ENCODE assay signal across 12 mouse cellular contexts in genomic region chr5:12557889-12558288, GRCm38 (mm10).
DNase-seq lines count a peak whose midpoint lies in the region; ATAC-seq and TF ChIP-seq lines count a peak whose summit lies in the region.
"Had no signal": no experiment of that assay in that cellular context is flagged by ENCODE, and none has a peak within 500 bp of the region (broad histone marks: within the 10 kb centered on the region; RNA-seq: fewer than 3 reads in every experiment).

No protein-coding gene starts in this region.

- no peak overlapping the region for H3K4me3 ChIP-seq in intestine, postnatal 0 days (ENCODE audit: low read depth, low read length)
- no peak overlapping the region for H3K4me3 ChIP-seq in intestine, embryonic 16.5 days (ENCODE audit: low read length)
- H3K4me3 ChIP-seq in midbrain, embryonic 13.5 days (replicated peaks) = no peak overlapping the region
- no peak overlapping the region for H3K4me3 ChIP-seq in midbrain, embryonic 16.5 days (ENCODE audit: low read depth, low read length)
- H3K4me3 ChIP-seq in stomach, postnatal 0 days (ENCODE audit: low read depth, low read length) = no peak overlapping the region
- H3K4me3 ChIP-seq: embryonic facial prominence, embryonic 13.5 days had no signal

- no peak for TF ChIP-seq EP300 in stomach, postnatal 0 days (optimal IDR thresholded peaks at IDR 0.05)

- no peak for ATAC-seq in CD4-positive, CD25-positive, alpha-beta regulatory T cell, adult 4 months
- no peak for ATAC-seq in intestine, postnatal 0 days
- ATAC-seq in intestine, embryonic 16.5 days = no peak
- ATAC-seq in midbrain, embryonic 13.5 days = 0 out of 2 replicates have a peak, but pooled peaks have one; percentile 60
- ATAC-seq in midbrain, embryonic 16.5 days = no peak
- no peak for ATAC-seq in stomach, postnatal 0 days (ENCODE audit: low FRiP score, low TSS enrichment)

- H3K9me3 ChIP-seq in intestine, postnatal 0 days (ENCODE audit: control insufficient read depth) = no peaks in the 10 kb centered on the region
- no peaks in the 10 kb centered on the region for H3K9me3 ChIP-seq in intestine, embryonic 16.5 days (ENCODE audit: control insufficient read depth, low read length)
- H3K9me3 ChIP-seq in midbrain, embryonic 13.5 days = no peaks in the 10 kb centered on the region
- H3K9me3 ChIP-seq in midbrain, embryonic 16.5 days (replicated peaks; ENCODE audit: control insufficient read depth, low read length, poor library complexity, severe bottlenecking) = no peaks in the 10 kb centered on the region
- no peaks in the 10 kb centered on the region for H3K9me3 ChIP-seq in stomach, postnatal 0 days (ENCODE audit: control insufficient read depth, low read length)
- H3K9me3 ChIP-seq: embryonic facial prominence, embryonic 13.5 days had no signal

- no peak overlapping the region for H3K4me2 ChIP-seq in intestine, postnatal 0 days (replicated peaks; ENCODE audit: low read depth)
- H3K4me2 ChIP-seq in intestine, embryonic 16.5 days (ENCODE audit: low read depth, low read length) = no peak overlapping the region
- H3K4me2 ChIP-seq in midbrain, embryonic 13.5 days (replicated peaks) = no peak overlapping the region
- H3K4me2 ChIP-seq in midbrain, embryonic 16.5 days (ENCODE audit: low read length) = no peak overlapping the region
- no peak overlapping the region for H3K4me2 ChIP-seq in stomach, postnatal 0 days (replicated peaks; ENCODE audit: low read depth)
- H3K4me2 ChIP-seq: embryonic facial prominence, embryonic 13.5 days had no signal

- peak; percentile 71 for TF ChIP-seq CTCF in intestine, postnatal 0 days (IDR thresholded peaks at IDR 0.05; ENCODE audit: low read depth)
- TF ChIP-seq CTCF in stomach, postnatal 0 days (IDR thresholded peaks at IDR 0.05; ENCODE audit: low read depth) = peak; percentile 75

- no peak overlapping the region for H3K9ac ChIP-seq in intestine, postnatal 0 days (ENCODE audit: low read depth, low read length)
- no peak overlapping the region for H3K9ac ChIP-seq in intestine, embryonic 16.5 days (ENCODE audit: low read depth, low read length)
- H3K9ac ChIP-seq in midbrain, embryonic 13.5 days (replicated peaks) = no peak overlapping the region
- H3K9ac ChIP-seq in midbrain, embryonic 16.5 days (ENCODE audit: low read depth, low read length) = no peak overlapping the region
- H3K9ac ChIP-seq in stomach, postnatal 0 days (ENCODE audit: low read length) = no peak overlapping the region
- H3K9ac ChIP-seq: embryonic facial prominence, embryonic 13.5 days had no signal

- no peak overlapping the region for H3K27ac ChIP-seq in intestine, postnatal 0 days (ENCODE audit: low read depth, low read length)
- no peak overlapping the region for H3K27ac ChIP-seq in intestine, embryonic 16.5 days (ENCODE audit: low read length)
- H3K27ac ChIP-seq in midbrain, embryonic 13.5 days = no peak overlapping the region
- no peak overlapping the region for H3K27ac ChIP-seq in midbrain, embryonic 16.5 days (ENCODE audit: low read length)
- H3K27ac ChIP-seq in stomach, postnatal 0 days (replicated peaks) = no peak overlapping the region
- H3K27ac ChIP-seq: embryonic facial prominence, embryonic 13.5 days had no signal

- 55% methylated on average over 2 of the region's 2 CpGs for WGBS in intestine, postnatal 0 days
- 52% methylated on average over 2 of the region's 2 CpGs for WGBS in intestine, embryonic 16.5 days
- 46% methylated on average over 2 of the region's 2 CpGs for WGBS in midbrain, embryonic 13.5 days
- WGBS in midbrain, embryonic 16.5 days = 49% methylated on average over 2 of the region's 2 CpGs
- 44% methylated on average over 2 of the region's 2 CpGs for WGBS in stomach, postnatal 0 days

- H3K27me3 ChIP-seq in intestine, postnatal 0 days (replicated peaks; ENCODE audit: control insufficient read depth, insufficient read depth, low read length) = no peaks in the 10 kb centered on the region
- H3K27me3 ChIP-seq in intestine, embryonic 16.5 days (replicated peaks; ENCODE audit: control insufficient read depth, insufficient read depth, low read length) = no peaks in the 10 kb centered on the region
- 0 out of 2 replicates have a peak, but pooled peaks cover under 1% of the 10 kb centered on the region for H3K27me3 ChIP-seq in midbrain, embryonic 13.5 days
- no peaks in the 10 kb centered on the region for H3K27me3 ChIP-seq in midbrain, embryonic 16.5 days (ENCODE audit: control insufficient read depth, insufficient read depth, low read depth, low read length)
- no peaks in the 10 kb centered on the region for H3K27me3 ChIP-seq in stomach, postnatal 0 days (ENCODE audit: control insufficient read depth, insufficient read depth, low read length)
- H3K27me3 ChIP-seq: embryonic facial prominence, embryonic 13.5 days had no signal

- no peaks in the 10 kb centered on the region for H3K36me3 ChIP-seq in intestine, postnatal 0 days (ENCODE audit: control insufficient read depth, insufficient read depth)
- no peaks in the 10 kb centered on the region for H3K36me3 ChIP-seq in intestine, embryonic 16.5 days (ENCODE audit: control insufficient read depth, insufficient read depth, low read length)
- H3K36me3 ChIP-seq in midbrain, embryonic 13.5 days = no peaks in the 10 kb centered on the region
- no peaks in the 10 kb centered on the region for H3K36me3 ChIP-seq in midbrain, embryonic 16.5 days (ENCODE audit: control insufficient read depth, insufficient read depth, low read length)
- no peaks in the 10 kb centered on the region for H3K36me3 ChIP-seq in stomach, postnatal 0 days (ENCODE audit: control insufficient read depth, insufficient read depth, low read length)
- H3K36me3 ChIP-seq: embryonic facial prominence, embryonic 13.5 days had no signal

- H3K4me1 ChIP-seq in intestine, postnatal 0 days (replicated peaks; ENCODE audit: control insufficient read depth, insufficient read depth, low read length) = no peaks in the 10 kb centered on the region
- H3K4me1 ChIP-seq in intestine, embryonic 16.5 days (ENCODE audit: control insufficient read depth, insufficient read depth, low read length) = no peaks in the 10 kb centered on the region
- no peaks in the 10 kb centered on the region for H3K4me1 ChIP-seq in midbrain, embryonic 13.5 days (replicated peaks)
- no peaks in the 10 kb centered on the region for H3K4me1 ChIP-seq in midbrain, embryonic 16.5 days (ENCODE audit: control insufficient read depth, insufficient read depth, low read length)
- H3K4me1 ChIP-seq in stomach, postnatal 0 days (replicated peaks; ENCODE audit: control insufficient read depth, insufficient read depth) = no peaks in the 10 kb centered on the region
- H3K4me1 ChIP-seq: embryonic facial prominence, embryonic 13.5 days had no signal

- peak; percentile 12 for DNase-seq in CD4-positive, CD25-positive, alpha-beta regulatory T cell, adult 2 months (ENCODE audit: low read depth, low spot score)
- no peak for DNase-seq in stomach, postnatal 0 days (ENCODE audit: low spot score)
- no peak for DNase-seq in layer of hippocampus, postnatal 10 days (ENCODE audit: low spot score in 2 of 2)
- DNase-seq: adrenal gland, postnatal 14 days; heart, adult 18-20 months; kidney, postnatal 4 days had no signal
